Mouse (Mus musculus) embryonic facial prominence, embryonic 14.5 days (tissue): ENCODE measurements around the gene Atxn10. TPM values are rescaled to one million over a fixed set of nuclear protein-coding genes. Genes with fewer than 3 reads are reported as not detected.

ENCODE experiments used
- ATAC-seq: fragments of 200-750 bp; cut with Nextera tagmentation; 2 replicates; pipeline ENCODE4 v1.8.0; 2017; ENCODE audit warnings: low read depth, moderate number of reproducible peaks, moderate TSS enrichment
- DNase-seq: peaks from one replicate; pipeline ENCODE4 v3.0.0-alpha.2; 2015; ENCODE audit warnings: low spot score
- H3K27ac ChIP-seq: fragments of 300-500 bp; sonication (generic); replicated peaks from 2 replicates; pipeline ENCODE4 v1.5.1; 2014; ENCODE audit warnings: low read depth, mild to moderate bottlenecking, low read length, moderate library complexity
- H3K27me3 ChIP-seq: fragments of 300-500 bp; sonication (generic); replicated peaks from 2 replicates; pipeline ENCODE4 v1.6.1; 2014; ENCODE audit warnings: low read length; ENCODE audit not compliant: control insufficient read depth, insufficient read depth
- H3K36me3 ChIP-seq: fragments of 300-500 bp; sonication (generic); 2 replicates; pipeline ENCODE4 v1.6.1; 2014; ENCODE audit warnings: low read length, mixed read lengths; ENCODE audit not compliant: control insufficient read depth, insufficient read depth
- H3K4me1 ChIP-seq: fragments of 300-500 bp; sonication (generic); 2 replicates; pipeline ENCODE4 v1.6.1; 2014; ENCODE audit warnings: antibody characterized with exemption, low read length; ENCODE audit not compliant: control insufficient read depth, insufficient read depth
- H3K4me2 ChIP-seq: fragments of 300-500 bp; sonication (generic); 2 replicates; pipeline ENCODE4 v1.6.1; 2014; ENCODE audit warnings: low read depth, mild to moderate bottlenecking, low read length, moderate library complexity, mixed read lengths
- H3K4me3 ChIP-seq: fragments of 300-500 bp; sonication (generic); 2 replicates; pipeline ENCODE4 v1.5.1; 2014; ENCODE audit warnings: low read depth, mild to moderate bottlenecking, low read length
- H3K9ac ChIP-seq: fragments of 300-500 bp; sonication (generic); 2 replicates; pipeline ENCODE4 v1.6.1; 2014; ENCODE audit warnings: low read depth, mild to moderate bottlenecking, low read length, moderate library complexity, mixed read lengths
- H3K9me3 ChIP-seq: fragments of 300-500 bp; sonication (generic); 2 replicates; pipeline ENCODE4 v1.6.1; 2016; ENCODE audit warnings: low read length; ENCODE audit not compliant: control insufficient read depth
- WGBS: fragments of 180-500 bp; shearing (Covaris S2); extraction: QIAGEN DNeasy Blood & Tissue Kit; methylation state at CpG from one replicate; pipeline ENCODE4 v1.1.7; 2014; 5-methylcytosine and 5-hydroxymethylcytosine counted together
- polyA plus RNA-seq: library from polyadenylated mRNA; unstranded; fragments of >200 nt; fragmentation: Nextera tagmentation; extraction: Ambion mirVana; gene quantifications from 2 replicates; pipeline ENCODE4 v1.2.1, GENCODE M21; 2014

Atxn10 gene
- polyA plus RNA-seq, result 261 and 303 TPM in 2 replicates

DNA sequence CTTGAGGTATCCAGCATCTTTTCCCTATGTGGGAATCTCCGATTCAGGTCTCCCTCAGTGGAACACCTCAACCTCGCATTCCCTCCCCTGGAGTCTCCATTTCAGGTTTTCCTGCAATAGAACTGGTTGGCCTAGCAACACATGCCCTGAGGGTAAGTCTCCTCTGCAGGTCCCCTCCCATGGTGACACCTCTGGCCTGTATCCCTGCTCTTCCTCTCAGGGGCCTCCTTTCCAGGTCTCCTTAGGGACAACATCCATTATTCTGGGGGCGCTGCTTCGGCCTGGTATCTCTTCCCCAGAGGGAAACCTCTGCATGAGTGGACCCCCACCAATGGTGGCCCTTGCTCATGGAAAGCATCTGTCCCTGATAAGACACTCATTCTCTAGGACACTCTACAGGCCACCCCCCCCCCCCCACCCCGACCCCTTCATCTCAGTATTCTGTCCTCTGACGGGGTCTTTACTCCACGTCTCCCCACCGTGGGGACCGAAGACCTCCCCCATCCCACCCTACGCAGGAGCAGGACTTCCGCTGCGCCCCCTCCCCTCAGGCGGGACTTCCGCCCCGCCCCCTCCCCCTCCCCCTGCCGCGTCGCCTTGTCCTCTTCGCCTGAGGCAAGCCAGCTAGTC lies at the start of gene Atxn10:
Atxn10 (plus strand) TSS at position 575 of the 630 bp plus-strand sequence.
- H3K27me3 ChIP-seq, result no peaks in the 10 kb centered on the region
- DNase-seq, result peak; percentile 39
- 29% methylated on average over 4 of the region's 19 CpGs for WGBS
- H3K36me3 ChIP-seq, result no peaks in the 10 kb centered on the region
- no peaks in the 10 kb centered on the region for H3K9me3 ChIP-seq
- ATAC-seq, result peak; percentile 16
- H3K4me1 ChIP-seq, result peaks cover 8% of the 10 kb centered on the region
- H3K4me3 ChIP-seq, result peak within 1 kb of the TSS; percentile 90
- peak within 1 kb of the TSS; percentile 75 for H3K4me2 ChIP-seq
- peak within 1 kb of the TSS; percentile 97 for H3K9ac ChIP-seq
- peak within 1 kb of the TSS; percentile 96 for H3K27ac ChIP-seq

- 0 out of 2 replicates have a peak, but pooled peaks cover 2% of the 10 kb centered on the region for H3K4me1 ChIP-seq
- H3K4me2 ChIP-seq, result no peak overlapping the region
- ATAC-seq, result no peak
- no peaks in the 10 kb centered on the region for H3K36me3 ChIP-seq
- no peaks in the 10 kb centered on the region for H3K9me3 ChIP-seq
- no peak overlapping the region for H3K27ac ChIP-seq
- no peak overlapping the region for H3K9ac ChIP-seq
- no peaks in the 10 kb centered on the region for H3K27me3 ChIP-seq
- 78% methylated on average over 3 of the region's 3 CpGs for WGBS
- no peak for DNase-seq
- H3K4me3 ChIP-seq, result no peak overlapping the region
These were observed 41.4 kb upstream of the Atxn10 start for GRCm38 (mm10) chr15:85294632-85295031.

DNA sequence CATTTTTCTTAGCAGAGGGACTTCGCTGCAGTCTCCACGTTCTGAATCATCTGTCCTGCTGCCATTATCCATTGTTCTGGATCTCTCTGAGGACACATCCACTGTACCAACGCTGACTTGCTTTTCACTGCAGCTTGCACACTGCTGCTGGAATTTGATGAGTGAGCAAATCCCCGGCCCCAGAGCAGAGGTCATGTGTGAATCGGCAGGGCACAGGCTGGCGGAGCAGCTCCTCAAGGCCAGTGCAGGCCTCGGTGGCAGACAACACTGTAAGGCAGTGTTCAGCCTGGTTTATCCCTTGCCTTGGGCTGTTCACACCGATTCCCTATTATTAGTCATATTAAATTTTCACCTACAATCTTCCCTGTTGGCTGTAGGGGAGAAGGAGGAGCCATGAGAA lies 40.5 kb upstream of the Atxn10 start:
- ATAC-seq (no peak), DNase-seq (no peak)
- Histone ChIP-seq H3K4me1 (0 out of 2 replicates have a peak, but pooled peaks cover 2% of the 10 kb centered on the region), H3K36me3 (no peaks in the 10 kb centered on the region), H3K4me3 (no peak overlapping the region), H3K27ac (no peak overlapping the region), H3K27me3 (no peaks in the 10 kb centered on the region), H3K9ac (no peak overlapping the region), H3K9me3 (no peaks in the 10 kb centered on the region), H3K4me2 (no peak overlapping the region)
- WGBS, result 48% methylated on average over 8 of the region's 8 CpGs

DNA sequence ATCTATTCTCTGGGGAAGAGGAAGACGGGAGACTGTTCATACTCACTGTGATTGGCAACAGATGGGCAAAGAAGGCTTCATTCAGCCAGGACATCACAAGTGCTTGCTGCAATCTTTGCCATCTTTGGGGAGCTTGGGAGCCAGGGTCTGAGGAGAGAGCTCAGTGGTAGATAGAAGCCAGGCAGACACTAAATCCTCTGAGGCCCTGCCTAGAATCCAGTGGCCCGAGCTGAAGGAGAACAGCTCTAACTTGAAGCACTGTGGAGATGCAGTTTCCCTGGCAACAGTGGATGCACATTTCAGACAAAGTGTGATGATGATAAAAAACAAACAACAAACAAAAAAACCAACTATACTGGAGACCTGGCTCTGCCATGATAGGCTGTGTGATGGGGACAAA lies 40.1 kb upstream of the Atxn10 start:
- Histone ChIP-seq H3K4me3 (no peak overlapping the region), H3K4me1 (0 out of 2 replicates have a peak, but pooled peaks cover 2% of the 10 kb centered on the region), H3K27ac (no peak overlapping the region), H3K9me3 (no peaks in the 10 kb centered on the region), H3K9ac (no peak overlapping the region), H3K27me3 (no peaks in the 10 kb centered on the region), H3K36me3 (no peaks in the 10 kb centered on the region), H3K4me2 (no peak overlapping the region)
- ATAC-seq (no peak), DNase-seq (no peak)
- 28% methylated on average over 2 of the region's 2 CpGs for WGBS

- no peaks in the 10 kb centered on the region for H3K9me3 ChIP-seq
- ATAC-seq (no peak), DNase-seq (no peak)
- WGBS, result 84% methylated on average over 3 of the region's 3 CpGs
- H3K4me3 ChIP-seq, result no peak overlapping the region
- no peak overlapping the region for H3K9ac ChIP-seq
- H3K4me1 ChIP-seq, result 0 out of 2 replicates have a peak, but pooled peaks cover 2% of the 10 kb centered on the region
- no peaks in the 10 kb centered on the region for H3K27me3 ChIP-seq
- H3K4me2 ChIP-seq, result no peak overlapping the region
- no peaks in the 10 kb centered on the region for H3K36me3 ChIP-seq
- H3K27ac ChIP-seq, result no peak overlapping the region
These were observed 39.5 kb upstream of the Atxn10 start for GRCm38 (mm10) chr15:85296538-85296937.

GRCm38 (mm10) chr15:85298167-85298781 lies 37.8 kb upstream of the Atxn10 start:
- peak overlapping the region; percentile 31 for H3K4me2 ChIP-seq
- H3K4me3 ChIP-seq, result no peak overlapping the region
- H3K27ac ChIP-seq, result peak overlapping the region; percentile 11; the same call in 1 of the 2 replicates
- WGBS, result 36% methylated on average over 17 of the region's 17 CpGs
- no peaks in the 10 kb centered on the region for H3K9me3 ChIP-seq
- peak; percentile 60 for DNase-seq
- ATAC-seq, result peak; percentile 80
- H3K9ac ChIP-seq, result no peak overlapping the region
- H3K36me3 ChIP-seq, result no peaks in the 10 kb centered on the region
- H3K27me3 ChIP-seq, result no peaks in the 10 kb centered on the region
- H3K4me1 ChIP-seq, result 0 out of 2 replicates have a peak, but pooled peaks cover 2% of the 10 kb centered on the region

DNA sequence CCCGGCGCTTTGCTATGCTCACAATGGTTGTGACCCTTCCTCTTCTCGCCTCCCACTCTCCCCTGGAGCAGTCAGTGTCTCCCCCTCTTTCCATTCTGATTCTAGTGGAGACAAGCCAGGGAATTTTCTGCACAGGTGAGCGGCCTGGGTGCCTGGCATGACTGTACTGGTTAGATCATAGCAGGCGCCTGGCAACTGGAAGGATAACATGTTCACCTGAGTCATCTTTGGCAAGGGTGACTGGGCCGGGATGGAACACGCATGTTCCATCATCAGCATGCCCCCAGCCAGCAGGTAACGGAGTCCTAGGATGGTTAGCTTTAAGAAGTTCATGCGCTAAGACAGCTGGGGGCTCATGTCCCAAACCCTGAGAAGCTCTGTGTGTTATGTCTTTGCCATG lies 37.1 kb upstream of the Atxn10 start:
- no peak overlapping the region for H3K4me2 ChIP-seq
- ATAC-seq, result 0 out of 2 replicates have a peak, but pooled peaks have one; percentile 7
- DNase-seq, result peak; percentile 52

DNA sequence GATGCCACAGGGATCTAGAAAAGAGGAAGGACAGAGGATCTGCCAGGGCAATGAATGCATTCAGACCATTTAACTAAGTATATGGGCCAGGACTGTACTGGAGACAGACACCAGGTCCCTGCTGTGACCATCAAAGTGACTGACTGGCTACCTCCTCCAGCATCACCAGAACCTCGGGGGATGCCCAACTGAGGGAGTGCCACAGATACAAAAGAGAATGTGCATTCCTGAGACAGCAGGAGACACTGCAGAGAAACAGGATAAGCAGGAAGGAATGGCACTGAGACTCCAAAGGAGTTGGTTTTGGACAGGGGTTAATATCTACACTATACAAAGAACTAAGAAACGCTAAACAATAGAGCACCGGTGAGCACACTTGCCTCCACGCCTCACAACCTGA lies 32.8 kb upstream of the Atxn10 start:
- Histone ChIP-seq H3K9me3 (no peaks in the 10 kb centered on the region), H3K4me2 (no peak overlapping the region), H3K36me3 (no peaks in the 10 kb centered on the region), H3K4me3 (no peak overlapping the region), H3K4me1 (0 out of 2 replicates have a peak, but pooled peaks cover 2% of the 10 kb centered on the region), H3K9ac (no peak overlapping the region), H3K27ac (no peak overlapping the region), H3K27me3 (no peaks in the 10 kb centered on the region)
- ATAC-seq, result no peak
- 63% methylated on average over 4 of the region's 4 CpGs for WGBS
- DNase-seq, result no peak

More for the DNA sequence above, 37.1 kb upstream of the Atxn10 start:
- no peaks in the 10 kb centered on the region for H3K36me3 ChIP-seq
- H3K4me3 ChIP-seq, result no peak overlapping the region
- no peaks in the 10 kb centered on the region for H3K27me3 ChIP-seq
- no peaks in the 10 kb centered on the region for H3K9me3 ChIP-seq
- no peak overlapping the region for H3K9ac ChIP-seq
- H3K4me1 ChIP-seq, result 0 out of 2 replicates have a peak, but pooled peaks cover 2% of the 10 kb centered on the region
- WGBS, result 74% methylated on average over 9 of the region's 9 CpGs
- H3K27ac ChIP-seq, result no peak overlapping the region
